Mouse (Mus musculus): ENCODE results near the gene Scaf4.
A peak's percentile ranks its signal among the peaks of the same experiment; 100 is the strongest.
"Not testable (repeated sequence)": the region's sequence is repeated elsewhere in the genome, so short reads cannot be mapped to it uniquely, and the experiment has no call there.

The Scaf4 gene

DNA sequence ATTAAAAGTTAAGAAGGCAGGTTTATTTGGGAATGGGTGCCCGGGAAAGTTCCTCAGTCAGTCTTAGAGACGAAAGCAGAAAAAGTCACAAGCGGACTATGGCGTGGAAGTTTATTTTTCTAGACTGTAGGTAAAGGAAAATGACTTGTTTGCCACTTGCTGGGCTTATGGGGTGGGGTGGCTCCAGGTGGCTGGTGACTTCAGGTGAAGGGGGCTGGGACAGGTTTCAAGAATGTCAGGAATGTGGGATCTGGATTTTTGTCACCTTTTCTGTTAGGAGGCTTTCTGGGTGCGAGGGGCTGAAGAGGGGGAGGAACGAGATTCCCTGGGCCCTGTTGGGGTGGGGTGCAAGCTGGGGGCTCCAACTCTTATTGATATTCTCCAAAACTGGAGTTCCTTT lies 7.4 kb upstream of the Scaf4 start:
- DNase-seq (ENCODE audit: low spot score in 2 of 2), result no peak

DNA sequence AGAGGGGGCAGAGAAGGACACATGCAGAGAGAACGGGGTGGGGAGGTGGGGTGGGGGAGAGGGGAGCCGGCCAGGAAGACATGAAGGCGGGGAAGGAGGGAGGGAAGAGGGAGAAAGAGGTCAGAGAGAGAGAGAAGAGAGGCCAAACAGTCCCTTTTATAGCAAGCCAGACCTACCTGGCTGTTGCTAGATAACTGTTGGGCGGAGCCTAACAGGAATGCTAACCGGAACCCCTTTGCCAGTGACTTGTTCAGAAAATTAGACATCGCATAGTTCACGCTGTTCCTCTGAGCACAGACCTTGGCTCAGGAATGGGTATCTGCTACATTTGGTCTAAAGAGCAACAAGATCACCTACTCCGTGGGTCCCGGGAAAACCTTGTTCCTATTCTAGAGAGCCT lies 6.7 kb upstream of the Scaf4 start:
- DNase-seq (ENCODE audit: low spot score in 2 of 2), result no peak

DNA sequence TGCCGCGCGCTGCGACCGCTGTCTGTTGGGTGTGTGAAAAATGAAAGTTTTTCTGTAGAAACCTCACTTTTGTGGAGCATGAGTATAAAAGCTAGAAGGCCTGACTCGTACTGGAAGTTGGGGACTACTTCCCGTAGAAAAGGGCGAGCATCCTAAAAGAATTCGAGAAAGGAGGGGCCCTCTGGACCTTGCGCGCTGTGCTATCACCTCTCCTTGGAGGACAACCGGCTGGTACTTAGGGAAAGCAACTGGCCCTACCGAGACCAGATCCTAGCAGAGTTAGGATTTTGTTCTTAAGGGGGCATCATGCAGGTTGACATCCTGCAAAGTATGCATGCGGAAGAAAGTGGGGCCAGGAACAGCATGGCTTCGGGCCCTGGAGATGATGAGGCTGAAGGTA lies 613 bp upstream of the Scaf4 start:
- peak; percentile 8 to 9 for DNase-seq (ENCODE audit: low spot score in 2 of 2)

DNA sequence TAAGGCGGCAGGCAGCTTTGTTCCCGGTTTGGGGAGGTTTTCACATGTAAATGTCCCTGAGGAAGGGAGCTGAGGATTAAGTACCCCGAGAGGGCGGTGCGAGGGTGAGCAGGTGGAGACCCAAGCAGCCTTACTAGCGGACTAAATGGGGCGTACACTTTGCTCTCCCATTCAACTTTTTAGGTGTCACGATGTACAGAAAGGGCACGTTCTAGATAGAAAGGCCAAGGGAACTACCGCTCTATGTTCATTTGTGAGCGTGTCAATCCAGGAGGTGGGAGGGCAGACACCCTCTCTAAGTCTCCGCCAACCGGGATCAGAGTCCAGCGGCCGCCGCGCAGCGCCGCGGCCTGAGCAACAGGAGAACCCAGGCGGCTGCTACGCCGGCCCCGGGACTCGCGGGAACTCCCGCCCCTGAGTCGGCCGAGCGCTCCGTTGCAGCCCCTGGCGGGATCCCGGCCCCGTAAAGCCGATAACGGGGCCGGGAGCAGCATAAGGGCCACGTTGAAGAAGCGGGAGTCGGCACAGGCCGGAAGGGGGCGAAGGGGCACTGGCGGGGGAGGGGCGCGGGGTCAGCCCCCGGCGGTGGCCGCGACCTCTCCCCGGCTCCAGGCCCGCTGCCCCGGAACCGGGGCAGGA lies 918 bp downstream of the Scaf4 start:
- DNase-seq (ENCODE audit: low spot score in 2 of 2), result peak; percentile 13 to 41

DNA sequence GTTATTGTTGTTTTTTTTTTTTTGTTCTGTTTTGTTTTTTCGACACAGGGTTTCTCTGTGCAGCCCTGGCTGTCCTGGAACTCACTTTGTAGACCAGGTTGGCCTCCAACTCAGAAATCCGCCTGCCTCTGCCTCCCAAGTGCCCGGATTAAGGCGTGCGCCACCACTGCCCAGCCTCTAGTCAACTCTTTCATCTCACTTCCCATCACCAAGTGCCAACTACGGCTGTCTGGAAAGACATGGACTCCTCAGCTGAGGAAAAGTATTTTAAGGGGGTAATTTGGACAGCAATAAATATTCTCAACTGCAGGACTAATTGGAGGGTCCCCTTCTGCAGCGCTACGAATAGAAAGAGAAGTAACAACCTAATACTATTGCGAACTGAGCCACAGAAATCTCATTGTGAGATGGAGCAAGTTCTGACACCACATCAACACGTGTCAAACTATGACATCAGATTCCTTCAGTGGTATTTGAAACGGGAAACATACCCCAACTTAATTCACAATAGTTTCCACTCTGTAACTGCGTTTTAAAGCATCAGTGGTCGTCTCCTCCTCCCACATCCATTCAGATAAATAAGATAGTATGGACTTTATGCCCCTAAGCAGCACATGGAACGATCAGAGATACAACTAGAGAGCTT lies 1.6 kb downstream of the Scaf4 start:
- no peak for DNase-seq (ENCODE audit: low spot score in 2 of 2)

DNA sequence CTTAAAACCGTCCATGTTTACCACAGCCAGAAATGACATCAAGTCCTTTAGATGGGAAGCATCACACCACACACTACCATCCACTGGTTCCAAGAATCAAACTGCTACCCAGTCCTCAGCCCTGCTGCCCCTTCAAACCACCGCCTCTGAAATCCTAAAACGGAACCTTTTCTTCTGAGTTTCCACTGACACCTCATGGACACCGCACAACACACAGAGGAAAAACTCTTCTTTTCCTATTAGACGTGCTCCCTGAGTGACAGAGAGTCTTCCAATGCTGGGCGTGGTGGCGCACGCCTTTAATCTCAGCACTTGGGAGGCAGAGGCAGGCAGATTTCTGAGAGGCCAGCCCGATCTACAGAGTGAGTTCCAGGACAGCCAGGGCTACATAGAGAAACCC lies 2.9 kb downstream of the Scaf4 start:
- DNase-seq (ENCODE audit: low spot score in 2 of 2), result no peak

DNA sequence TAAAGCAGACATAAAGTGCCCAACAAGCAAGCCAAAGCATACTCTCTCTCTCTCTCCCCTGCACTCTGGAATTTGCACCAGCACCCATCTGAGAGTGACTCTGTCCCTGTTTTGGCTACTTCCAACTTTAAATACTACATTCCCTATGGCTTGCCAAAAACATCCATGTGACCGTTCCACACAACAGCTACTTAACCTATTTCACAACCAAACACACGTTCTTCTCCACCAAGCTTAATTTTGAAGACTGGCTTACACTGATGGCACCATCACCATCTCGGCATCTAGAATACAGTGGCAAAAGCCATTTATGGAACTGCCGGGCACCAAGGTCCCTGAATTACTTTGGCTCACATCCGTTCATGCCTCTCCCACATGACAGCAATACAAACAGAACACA lies 3.3 kb downstream of the Scaf4 start:
- DNase-seq (ENCODE audit: low spot score in 2 of 2), result no peak

DNA sequence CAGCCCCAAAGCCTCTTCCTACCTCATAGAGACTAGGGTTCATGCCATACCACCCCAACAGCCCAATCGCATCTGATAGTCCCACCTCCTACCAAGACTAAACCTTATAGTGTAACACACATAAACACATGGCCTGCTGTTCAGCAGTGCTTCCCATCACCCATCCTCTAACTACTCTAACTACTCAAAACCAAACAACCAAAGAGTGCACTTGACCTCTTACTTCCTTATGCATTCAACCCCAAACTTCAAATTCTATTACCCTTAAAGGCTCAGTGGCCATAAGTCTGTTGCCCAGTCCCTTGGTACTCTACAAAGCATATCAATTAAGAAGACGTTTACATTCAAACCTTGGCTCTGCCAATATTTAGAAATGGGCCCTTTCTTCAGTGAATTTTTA lies 3.8 kb downstream of the Scaf4 start:
- DNase-seq (ENCODE audit: low spot score in 2 of 2), result no peak

DNA sequence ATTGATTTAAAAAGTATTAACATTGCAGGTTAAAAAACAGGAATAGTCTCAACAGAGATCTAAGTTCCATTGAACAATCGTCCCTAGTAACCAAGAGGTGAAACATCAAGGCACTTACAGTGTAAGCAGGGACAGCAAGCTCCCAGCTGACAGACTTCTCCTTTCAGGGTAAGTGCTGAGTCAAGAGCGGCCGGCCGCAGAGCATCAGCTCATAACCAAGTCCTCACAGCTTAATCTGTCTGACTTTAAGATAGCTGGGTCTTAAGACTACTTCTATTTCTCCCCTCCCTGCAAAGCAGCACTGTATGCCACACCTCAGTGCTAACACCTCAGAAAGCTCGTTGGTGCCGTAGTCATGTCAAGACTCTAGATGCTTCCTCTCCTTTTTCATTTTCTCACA lies 5.2 kb downstream of the Scaf4 start:
- peak in 1 of 2 experiments; percentile 11 for DNase-seq (ENCODE audit: low spot score in 2 of 2)

DNA sequence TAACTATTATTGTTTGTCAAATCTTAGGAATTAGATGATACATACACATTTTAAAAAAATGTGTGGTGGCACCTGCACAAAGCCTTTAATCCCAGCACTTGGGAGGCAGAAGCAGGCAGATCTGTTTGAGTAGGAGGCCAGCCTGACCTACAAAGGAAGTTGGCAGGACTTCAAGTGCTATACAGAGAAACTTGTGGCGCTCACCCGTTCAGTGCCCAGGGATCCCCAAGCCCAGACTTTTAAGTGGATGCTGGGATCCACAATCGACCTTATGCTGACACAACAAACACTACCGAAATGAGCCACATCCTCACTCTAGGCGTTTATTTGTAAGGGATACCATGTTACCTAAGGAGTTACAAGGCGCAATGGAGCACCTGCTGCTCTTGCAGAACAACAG lies 8.8 kb downstream of the Scaf4 start:
- no peak for DNase-seq (ENCODE audit: low spot score in 2 of 2)

DNA sequence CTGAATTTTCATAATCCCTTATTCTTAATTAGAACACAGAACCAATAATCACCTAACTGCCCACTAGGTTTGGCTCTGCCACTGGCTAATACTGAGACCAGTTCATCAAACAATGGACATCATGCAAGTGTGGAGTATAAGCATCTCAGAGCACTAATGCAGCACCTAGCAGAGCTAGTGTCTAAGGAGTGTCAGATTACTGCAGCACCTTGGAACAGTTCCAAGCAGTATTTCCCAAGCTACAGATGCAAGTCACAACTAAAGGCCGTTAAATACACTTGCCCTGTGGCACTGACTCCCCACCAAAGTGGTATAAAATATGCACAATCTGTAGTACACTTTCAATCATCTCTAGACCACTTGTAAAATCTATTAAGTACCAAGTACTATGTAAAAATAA lies 17.7 kb downstream of the Scaf4 start:
- DNase-seq (ENCODE audit: low spot score in 2 of 2), result no peak

DNA sequence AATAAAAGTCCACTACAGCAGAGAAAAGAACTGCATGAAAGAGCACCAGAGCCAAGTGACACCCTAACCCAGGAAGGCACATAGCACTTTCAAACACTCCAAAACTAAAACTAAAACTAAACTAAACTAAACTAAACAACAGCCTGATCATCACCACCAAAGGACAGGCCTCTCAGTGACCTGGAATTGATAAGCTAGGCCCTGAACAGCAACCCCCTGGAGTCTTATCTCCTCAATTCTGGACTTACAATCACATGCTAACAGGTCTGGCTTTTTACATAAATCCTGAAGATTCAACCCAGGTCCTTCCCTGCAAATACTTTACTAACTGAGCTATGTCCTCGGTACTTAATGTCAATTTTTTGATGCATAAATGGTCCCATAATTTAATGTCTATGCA lies 19.2 kb downstream of the Scaf4 start:
- DNase-seq (ENCODE audit: low spot score in 2 of 2), result no peak

DNA sequence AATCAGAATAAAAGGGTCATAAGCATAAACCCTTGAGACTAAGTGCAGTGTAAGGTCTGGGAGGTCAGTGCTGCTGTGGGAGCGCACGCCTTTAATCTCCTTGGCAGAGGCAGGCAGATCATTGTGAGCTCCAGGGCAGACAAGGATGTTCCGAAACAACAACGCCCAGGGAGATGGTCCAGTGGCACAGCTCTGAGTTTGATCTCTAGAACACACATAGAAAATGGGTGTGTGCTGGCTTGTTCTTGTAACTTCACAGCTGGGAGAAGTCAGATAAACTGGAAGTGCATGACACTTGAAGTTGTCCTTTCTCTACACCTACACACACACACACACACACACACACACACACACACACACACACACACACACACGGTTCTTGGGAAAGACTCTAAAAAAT lies 20.3 kb downstream of the Scaf4 start:
- DNase-seq (ENCODE audit: low spot score in 2 of 2), result no peak

DNA sequence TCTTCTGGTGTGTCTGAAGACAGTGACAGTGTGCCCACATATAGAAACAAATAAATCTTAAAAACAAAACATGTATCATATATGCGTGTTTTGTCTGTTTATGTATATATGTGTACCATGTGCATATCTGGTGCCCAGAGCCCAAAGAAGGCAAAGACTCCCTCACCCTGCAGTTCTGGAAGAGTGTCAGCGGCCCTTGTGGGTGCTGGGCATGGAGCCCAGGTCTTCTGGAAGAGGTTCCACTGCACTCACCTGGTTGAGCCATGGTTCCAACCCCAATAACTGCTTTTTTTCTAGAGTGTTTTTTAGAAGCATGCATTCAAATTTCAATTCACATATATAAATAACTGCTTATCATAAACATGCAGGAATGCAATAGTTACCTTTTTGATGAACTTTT lies 22.5 kb downstream of the Scaf4 start:
- no peak for DNase-seq (ENCODE audit: low spot score in 2 of 2)

DNA sequence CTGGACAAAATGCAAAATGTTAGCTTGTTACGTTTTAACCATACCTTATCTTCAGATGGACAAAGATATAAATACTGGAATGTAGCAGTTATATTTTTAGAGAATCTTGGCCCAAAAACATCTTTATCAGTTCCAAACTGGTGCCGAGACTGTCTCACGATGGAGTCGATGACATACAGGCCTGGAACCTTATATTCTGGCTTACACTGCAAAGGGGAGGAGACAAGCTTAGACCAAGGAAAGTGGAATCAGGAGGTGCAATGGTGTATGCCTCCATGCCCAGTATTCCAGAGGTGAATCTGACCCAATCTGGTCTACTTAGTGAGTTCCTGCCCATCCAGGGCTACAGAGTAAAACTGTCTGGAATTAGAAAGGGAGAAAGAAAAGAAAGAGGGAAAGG lies 24.2 kb downstream of the Scaf4 start:
- no peak for DNase-seq (ENCODE audit: low spot score in 2 of 2)

DNA sequence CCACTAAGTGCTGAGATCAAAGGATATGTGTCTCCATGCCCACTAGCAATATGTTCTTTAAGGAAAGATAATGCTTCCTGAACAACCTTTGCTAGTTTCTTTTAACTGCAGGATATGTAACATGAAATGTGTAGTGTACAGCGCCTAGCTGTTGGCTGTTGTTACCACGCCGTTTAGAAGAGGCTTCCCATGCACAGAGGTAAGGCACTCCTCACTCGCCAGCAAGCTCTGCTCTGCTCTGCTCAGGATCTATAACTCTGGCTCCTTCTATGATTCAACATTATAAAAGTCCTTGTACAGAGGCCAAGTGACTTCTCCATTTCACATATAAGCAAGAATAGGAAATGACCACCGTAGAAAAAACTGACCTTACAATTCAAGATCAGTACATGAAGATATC lies 24.7 kb downstream of the Scaf4 start:
- DNase-seq (ENCODE audit: low spot score in 2 of 2), result no peak

DNA sequence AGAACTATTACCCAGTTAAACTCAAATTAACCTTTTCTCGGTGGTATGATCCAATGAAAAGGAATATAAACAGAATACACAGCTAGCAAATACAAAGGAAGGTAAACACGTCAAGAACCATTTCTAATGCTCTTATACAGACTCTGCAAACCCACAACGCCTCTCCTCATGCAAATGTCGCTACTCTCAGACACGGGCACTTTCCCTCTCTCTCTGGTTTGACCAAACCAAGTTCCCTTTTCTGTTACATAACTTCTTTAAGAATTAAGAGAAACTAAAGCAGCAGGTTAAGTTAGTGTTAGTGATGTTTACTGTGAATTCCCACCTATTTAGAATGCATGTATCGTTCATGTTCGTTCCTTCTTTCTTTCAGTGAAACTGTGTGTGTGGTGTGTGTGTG lies 25.4 kb downstream of the Scaf4 start:
- DNase-seq (ENCODE audit: low spot score in 2 of 2), result no peak

DNA sequence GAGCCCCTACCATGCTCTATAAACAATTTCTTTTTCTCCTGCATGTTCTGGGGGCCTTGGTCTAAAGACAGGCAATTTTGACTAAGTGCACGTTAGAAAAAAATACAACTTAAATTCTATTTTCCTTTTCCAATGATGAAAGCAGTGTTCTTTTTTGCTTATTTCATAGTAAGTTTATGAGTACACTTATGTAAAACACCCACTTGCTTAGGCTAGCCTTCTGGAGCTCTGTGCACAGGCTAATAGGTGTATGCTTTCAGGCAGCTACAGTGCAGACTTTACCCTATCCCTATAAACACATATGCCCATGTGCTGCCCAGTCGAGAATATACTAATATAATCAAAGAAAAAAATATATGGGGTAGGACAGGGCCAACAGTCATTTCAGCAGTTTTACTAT lies 31.8 kb downstream of the Scaf4 start:
- DNase-seq (ENCODE audit: low spot score in 2 of 2), result no peak

DNA sequence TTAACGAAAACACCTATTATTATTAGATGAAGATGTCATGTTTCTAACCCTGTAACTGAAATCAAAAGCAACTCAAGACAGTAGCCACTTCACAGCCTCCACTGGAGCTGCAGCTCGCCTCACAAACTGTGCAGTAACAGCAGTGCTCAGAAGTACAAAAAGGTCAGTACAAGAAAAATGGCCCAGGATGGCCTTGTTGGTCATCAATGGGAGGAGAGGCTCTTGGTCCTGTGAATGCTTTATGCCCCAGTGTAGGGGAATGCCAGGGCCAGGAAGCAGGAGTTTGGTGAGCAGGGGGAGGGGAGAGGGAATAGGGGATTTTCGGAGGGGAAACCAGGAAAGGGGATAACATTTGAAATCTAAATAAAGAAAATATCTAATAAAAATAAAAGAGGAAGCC lies 33.0 kb downstream of the Scaf4 start:
- DNase-seq (ENCODE audit: low spot score in 2 of 2), result not testable (repeated sequence)

DNA sequence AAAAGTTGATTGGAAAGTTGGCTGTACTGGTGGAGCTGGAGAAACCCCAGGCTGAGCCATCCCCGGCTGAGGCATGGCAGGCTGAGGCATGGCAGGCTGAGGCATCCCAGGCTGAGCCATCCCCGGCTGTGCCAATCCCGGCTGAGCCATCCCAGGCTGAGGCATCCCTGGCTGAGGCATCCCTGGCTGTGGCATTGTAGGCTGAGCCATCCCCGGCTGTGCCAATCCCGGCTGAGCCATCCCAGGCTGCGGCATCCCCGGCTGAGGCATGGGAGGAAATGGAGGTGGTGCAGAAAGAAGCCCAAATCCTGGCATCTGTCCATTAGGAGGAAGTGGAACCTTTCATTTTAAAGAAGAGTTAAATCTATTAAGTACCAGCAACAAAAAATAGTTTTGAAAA lies 34.2 kb downstream of the Scaf4 start:
- DNase-seq (ENCODE audit: low spot score in 2 of 2), result no peak

DNA sequence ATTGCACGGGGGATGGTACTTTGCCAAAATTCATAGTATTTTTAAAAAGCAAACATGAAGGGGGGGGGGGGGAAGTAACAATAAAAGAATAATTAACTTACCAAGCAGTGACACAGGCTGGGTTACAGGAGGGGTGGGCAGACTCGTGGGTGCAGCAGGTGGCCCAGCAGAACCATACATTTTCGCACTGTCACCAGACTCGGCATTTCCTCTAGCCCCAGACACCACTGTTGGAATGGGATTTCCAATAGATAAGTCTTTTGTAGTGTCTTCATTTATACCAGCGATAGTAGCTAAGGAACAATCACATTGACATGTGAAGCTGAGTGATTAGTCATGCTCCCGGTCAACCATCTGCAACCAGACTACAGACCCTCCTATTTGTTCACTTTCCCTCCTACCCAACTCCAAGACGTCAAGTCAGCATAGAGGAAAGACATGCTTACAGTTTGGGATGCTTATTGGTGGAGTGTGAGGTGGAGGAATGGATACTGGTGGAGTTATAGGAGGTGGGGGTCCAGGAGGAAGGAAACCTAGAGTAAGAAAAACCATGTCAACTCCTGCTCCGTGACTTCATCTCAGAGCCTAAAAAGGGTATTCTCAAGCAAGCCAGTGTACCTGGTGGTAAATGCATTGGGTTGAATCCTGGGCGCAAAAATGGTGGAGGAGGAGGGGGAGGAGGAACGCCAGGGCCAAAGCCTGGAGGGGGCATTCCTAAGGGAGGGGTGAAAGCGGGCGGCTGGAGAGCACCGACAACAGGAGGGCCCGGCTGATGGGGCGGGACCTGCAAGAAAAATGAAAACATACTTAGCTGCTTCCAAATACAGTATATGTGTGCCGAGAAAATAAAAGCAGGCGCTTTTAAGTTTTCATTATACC lies 41.6 kb downstream of the Scaf4 start:
- no peak for DNase-seq (ENCODE audit: low spot score in 2 of 2)

DNA sequence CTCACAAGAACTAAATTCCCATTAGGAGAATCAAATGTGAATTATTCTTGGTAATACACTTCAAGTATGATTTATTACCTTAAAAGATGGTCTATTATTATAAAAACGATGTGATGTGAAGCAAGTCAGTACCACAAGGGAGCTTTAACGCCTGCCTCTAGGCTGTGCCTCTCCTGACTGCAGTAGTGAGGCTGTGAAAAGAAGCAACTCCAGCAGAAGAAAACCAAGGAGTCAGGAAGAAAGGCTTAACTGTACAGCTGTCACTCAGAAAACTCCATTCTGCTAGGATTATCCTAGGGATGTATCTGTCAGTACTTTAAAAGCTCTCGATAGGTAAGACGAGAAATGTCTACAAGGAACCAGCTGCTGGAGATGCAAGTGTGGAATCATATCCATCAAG lies 42.4 kb downstream of the Scaf4 start:
- DNase-seq (ENCODE audit: low spot score in 2 of 2), result no peak

DNA sequence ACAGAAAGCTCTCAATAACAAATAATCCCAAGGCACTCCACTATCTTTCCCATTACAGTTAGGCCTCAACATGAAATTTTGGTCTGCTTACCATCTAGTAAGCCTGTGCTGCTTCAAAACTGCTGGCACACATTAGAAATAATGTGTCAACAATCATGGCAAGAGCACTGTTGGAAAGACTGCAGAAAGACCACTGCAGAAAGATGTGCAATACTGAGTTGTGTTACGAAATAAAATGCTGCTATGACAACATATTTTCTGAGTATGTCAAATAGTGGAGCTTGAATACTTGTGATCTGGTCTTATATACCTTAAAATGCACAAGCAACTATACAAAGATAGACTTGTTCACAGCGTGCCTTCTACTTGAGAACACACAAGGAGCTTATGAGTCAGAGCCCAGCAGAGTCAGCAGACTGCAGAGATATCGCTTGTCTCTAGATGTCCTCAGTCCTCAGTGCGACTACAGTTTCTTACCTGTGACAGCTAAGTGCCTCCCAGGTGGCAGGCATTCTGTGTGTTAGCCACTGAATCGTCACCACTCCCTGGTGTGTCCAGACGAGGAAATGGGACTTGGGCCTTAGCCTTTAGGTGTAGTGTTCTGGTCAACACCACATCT lies 45.1 kb downstream of the Scaf4 start:
- DNase-seq (ENCODE audit: low spot score in 2 of 2), result no peak

Data from thymus, postnatal 10 days (tissue).